Mouse (Mus musculus): ENCODE data around the gene Dgat2. TPM values are rescaled to one million over a fixed set of nuclear protein-coding genes. Genes with fewer than 3 reads are reported as not detected.

Dgat2 gene
- 12.7 and 13.1 TPM in 2 replicates for polyA plus RNA-seq (2012; rRNA removed)

GRCm38 (mm10) chr7:99182432-99183172 is at the start of gene Dgat2:
Gene Dgat2, minus strand, starts transcription at chr7:99182719.
- TF ChIP-seq CTCF (IDR thresholded peaks at IDR 0.05; ENCODE audit: borderline replicate concordance, extremely low read depth, insufficient read depth, insufficient read length) (no peak), POLR2A (IDR thresholded peaks at IDR 0.05; ENCODE audit: borderline replicate concordance, extremely low read depth, insufficient read depth, insufficient read length, poor library complexity, severe bottlenecking) (peak; percentile 98)
- DNase-seq (ENCODE audit: low read depth), result peak; percentile 95

GRCm38 (mm10) chr7:99230061-99230747 is 47.7 kb upstream of the Dgat2 start:
- no peak for TF ChIP-seq POLR2A (IDR thresholded peaks at IDR 0.05; ENCODE audit: borderline replicate concordance, extremely low read depth, insufficient read depth, insufficient read length, poor library complexity, severe bottlenecking)
- TF ChIP-seq CTCF (IDR thresholded peaks at IDR 0.05; ENCODE audit: borderline replicate concordance, extremely low read depth, insufficient read depth, insufficient read length), result no peak
- no peak for DNase-seq (ENCODE audit: low read depth)

GRCm38 (mm10) chr7:99229411-99229810 is 46.9 kb upstream of the Dgat2 start:
- DNase-seq (ENCODE audit: low read depth), result peak; percentile 64
- no peak for TF ChIP-seq POLR2A (IDR thresholded peaks at IDR 0.05; ENCODE audit: borderline replicate concordance, extremely low read depth, insufficient read depth, insufficient read length, poor library complexity, severe bottlenecking)
- peak; percentile 72 for TF ChIP-seq CTCF (IDR thresholded peaks at IDR 0.05; ENCODE audit: borderline replicate concordance, extremely low read depth, insufficient read depth, insufficient read length)

- no peak for DNase-seq (ENCODE audit: low read depth)
- TF ChIP-seq POLR2A (IDR thresholded peaks at IDR 0.05; ENCODE audit: borderline replicate concordance, extremely low read depth, insufficient read depth, insufficient read length, poor library complexity, severe bottlenecking), result no peak
- no peak for TF ChIP-seq CTCF (IDR thresholded peaks at IDR 0.05; ENCODE audit: borderline replicate concordance, extremely low read depth, insufficient read depth, insufficient read length)
Observed at GRCm38 (mm10) chr7:99228825-99229224, 46.3 kb upstream of the Dgat2 start.

- DNase-seq (ENCODE audit: low read depth), result no peak
- TF ChIP-seq CTCF (IDR thresholded peaks at IDR 0.05; ENCODE audit: borderline replicate concordance, extremely low read depth, insufficient read depth, insufficient read length) (no peak), POLR2A (IDR thresholded peaks at IDR 0.05; ENCODE audit: borderline replicate concordance, extremely low read depth, insufficient read depth, insufficient read length, poor library complexity, severe bottlenecking) (no peak)
Observed at GRCm38 (mm10) chr7:99227267-99227666, 44.7 kb upstream of the Dgat2 start.

GRCm38 (mm10) chr7:99226662-99227061 is 44.1 kb upstream of the Dgat2 start:
- DNase-seq (ENCODE audit: low read depth), result no peak
- TF ChIP-seq POLR2A (IDR thresholded peaks at IDR 0.05; ENCODE audit: borderline replicate concordance, extremely low read depth, insufficient read depth, insufficient read length, poor library complexity, severe bottlenecking), result no peak

- TF ChIP-seq CTCF (IDR thresholded peaks at IDR 0.05; ENCODE audit: borderline replicate concordance, extremely low read depth, insufficient read depth, insufficient read length), result no peak
- no peak for TF ChIP-seq POLR2A (IDR thresholded peaks at IDR 0.05; ENCODE audit: borderline replicate concordance, extremely low read depth, insufficient read depth, insufficient read length, poor library complexity, severe bottlenecking)
- no peak for DNase-seq (ENCODE audit: low read depth)
Observed at GRCm38 (mm10) chr7:99225421-99225820, 42.9 kb upstream of the Dgat2 start.

- TF ChIP-seq CTCF (IDR thresholded peaks at IDR 0.05; ENCODE audit: borderline replicate concordance, extremely low read depth, insufficient read depth, insufficient read length) (no peak), POLR2A (IDR thresholded peaks at IDR 0.05; ENCODE audit: borderline replicate concordance, extremely low read depth, insufficient read depth, insufficient read length, poor library complexity, severe bottlenecking) (no peak)
- no peak for DNase-seq (ENCODE audit: low read depth)
Observed at GRCm38 (mm10) chr7:99224648-99225190, 42.2 kb upstream of the Dgat2 start.

- peak; percentile 39 for DNase-seq (ENCODE audit: low read depth)
- TF ChIP-seq POLR2A (IDR thresholded peaks at IDR 0.05; ENCODE audit: borderline replicate concordance, extremely low read depth, insufficient read depth, insufficient read length, poor library complexity, severe bottlenecking) (no peak), CTCF (IDR thresholded peaks at IDR 0.05; ENCODE audit: borderline replicate concordance, extremely low read depth, insufficient read depth, insufficient read length) (no peak; the same call in 1 of the 2 replicates)
Observed at GRCm38 (mm10) chr7:99224225-99224624, 41.7 kb upstream of the Dgat2 start.

GRCm38 (mm10) chr7:99217338-99218074 is 35.0 kb upstream of the Dgat2 start:
- TF ChIP-seq CTCF (IDR thresholded peaks at IDR 0.05; ENCODE audit: borderline replicate concordance, extremely low read depth, insufficient read depth, insufficient read length), result no peak
- no peak for TF ChIP-seq POLR2A (IDR thresholded peaks at IDR 0.05; ENCODE audit: borderline replicate concordance, extremely low read depth, insufficient read depth, insufficient read length, poor library complexity, severe bottlenecking)
- DNase-seq (ENCODE audit: low read depth), result peak; percentile 86

GRCm38 (mm10) chr7:99215347-99215855 is 32.9 kb upstream of the Dgat2 start:
- TF ChIP-seq POLR2A (IDR thresholded peaks at IDR 0.05; ENCODE audit: borderline replicate concordance, extremely low read depth, insufficient read depth, insufficient read length, poor library complexity, severe bottlenecking), result no peak
- TF ChIP-seq CTCF (IDR thresholded peaks at IDR 0.05; ENCODE audit: borderline replicate concordance, extremely low read depth, insufficient read depth, insufficient read length), result no peak
- no peak for DNase-seq (ENCODE audit: low read depth)

Measured in brain, embryonic 14.5 days (tissue).